Mouse (Mus musculus): ENCODE measurements around the gene Gstt2. TPM values are rescaled to one million over a fixed set of nuclear protein-coding genes. Genes with fewer than 3 reads are reported as not detected.

The Gstt2 gene
- total RNA-seq, 1 experiment from 2014 or later, result 19.0 TPM

Other genes starting within 250 kb of the Gstt2 start
- 4.6 and 7.8 TPM in 2 replicates for gene Ggt5, start 248.1 kb downstream of the Gstt2 start, total RNA-seq (2017)
- 0.59 TPM in 1 of 2 replicates, not detected in the other for gene Susd2, start 193.4 kb downstream of the Gstt2 start, total RNA-seq (2017)
- gene Cabin1, start 73.1 kb downstream of the Gstt2 start, total RNA-seq (2017), result 23.0 and 38.6 TPM in 2 replicates
- 36.5 and 63.9 TPM in 2 replicates for gene Ddt, start 64.0 kb downstream of the Gstt2 start, total RNA-seq (2017)
- not detected in 2 replicates for gene Gm20441, start 56.5 kb downstream of the Gstt2 start, total RNA-seq (2017)
- 2.3 and 7.5 TPM in 2 replicates for gene Gstt3, start 56.0 kb downstream of the Gstt2 start, total RNA-seq (2017)
- gene Gstt1, start 38.8 kb downstream of the Gstt2 start, total RNA-seq (2017), result 0.63 and 0.96 TPM in 2 replicates
- gene Gstt4, start 14.9 kb downstream of the Gstt2 start, total RNA-seq (2017), result not detected in 2 replicates
- 521 and 525 TPM in 2 replicates for gene Mif, start 22.8 kb upstream of the Gstt2 start, total RNA-seq (2017)
- not detected in 2 replicates for gene Derl3, start 56.0 kb upstream of the Gstt2 start, total RNA-seq (2017)
- gene Smarcb1, start 84.2 kb upstream of the Gstt2 start, total RNA-seq (2017), result 76.4 and 88.3 TPM in 2 replicates
- 39.6 and 50.1 TPM in 2 replicates for gene Chchd10, start 95.7 kb upstream of the Gstt2 start, total RNA-seq (2017)
- gene Mmp11, start 99.1 kb upstream of the Gstt2 start, total RNA-seq (2017), result 1.6 TPM in 1 of 2 replicates, not detected in the other
- not detected in 2 replicates for gene Gm867, start 103.2 kb upstream of the Gstt2 start, total RNA-seq (2017)
- not detected in 2 replicates for gene Vpreb3, start 105.6 kb upstream of the Gstt2 start, total RNA-seq (2017)
- 0.46 TPM in 1 of 2 replicates, not detected in the other for gene Gm5134, start 117.1 kb upstream of the Gstt2 start, total RNA-seq (2017)
- 10.1 and 13.1 TPM in 2 replicates for gene Zfp280b, start 195.2 kb upstream of the Gstt2 start, total RNA-seq (2017)

All from common myeloid progenitor, adult 5-6 weeks (primary cell).